Mouse (Mus musculus) urinary bladder, postnatal 10 days (tissue): ENCODE measurements around the gene Dok7.

Source experiments
- DNase-seq: peaks from one replicate; pipeline ENCODE4 v3.0.0; 2022; ENCODE audit warnings: low spot score

Gene Dok7

GRCm38 (mm10) chr5:35056604-35057432, at the start of gene Dok7:
Gene Dok7, plus strand, starts transcription at chr5:35056766.
- no peak for DNase-seq

GRCm38 (mm10) chr5:35009163-35009562, 47.4 kb upstream of the Dok7 start:
- DNase-seq = no peak

GRCm38 (mm10) chr5:35010656-35011055, 45.9 kb upstream of the Dok7 start:
- no peak for DNase-seq

- DNase-seq = no peak
Measured at GRCm38 (mm10) chr5:35011156-35011923, 45.2 kb upstream of the Dok7 start.

GRCm38 (mm10) chr5:35014036-35014435, 42.5 kb upstream of the Dok7 start:
- DNase-seq = no peak

- DNase-seq = no peak
Measured at GRCm38 (mm10) chr5:35019673-35020300, 36.8 kb upstream of the Dok7 start.

- no peak for DNase-seq
Measured at GRCm38 (mm10) chr5:35020410-35021241, 35.9 kb upstream of the Dok7 start.

GRCm38 (mm10) chr5:35024975-35025374, 31.6 kb upstream of the Dok7 start:
- no peak for DNase-seq

- no peak for DNase-seq
Measured at GRCm38 (mm10) chr5:35029303-35029702, 27.3 kb upstream of the Dok7 start.

GRCm38 (mm10) chr5:35029755-35030154, 26.8 kb upstream of the Dok7 start:
- no peak for DNase-seq

GRCm38 (mm10) chr5:35033068-35033467, 23.5 kb upstream of the Dok7 start:
- no peak for DNase-seq

GRCm38 (mm10) chr5:35033619-35034018, 22.9 kb upstream of the Dok7 start:
- DNase-seq = no peak

GRCm38 (mm10) chr5:35035141-35035540, 21.4 kb upstream of the Dok7 start:
- no peak for DNase-seq

- DNase-seq = no peak
Measured at GRCm38 (mm10) chr5:35035795-35036194, 20.8 kb upstream of the Dok7 start.

- DNase-seq = no peak
Measured at GRCm38 (mm10) chr5:35037438-35037837, 19.1 kb upstream of the Dok7 start.

- no peak for DNase-seq
Measured at GRCm38 (mm10) chr5:35041268-35041829, 15.2 kb upstream of the Dok7 start, which contains the start of gene Hgfac. Gene Hgfac, plus strand, starts transcription at chr5:35041509.

GRCm38 (mm10) chr5:35042431-35043109, 14.0 kb upstream of the Dok7 start:
- no peak for DNase-seq

GRCm38 (mm10) chr5:35043110-35043451, 13.5 kb upstream of the Dok7 start:
- DNase-seq = no peak

GRCm38 (mm10) chr5:35050541-35050940, 6.0 kb upstream of the Dok7 start:
- DNase-seq = no peak

- DNase-seq = no peak
Measured at GRCm38 (mm10) chr5:35054628-35055027, 1.9 kb upstream of the Dok7 start.

GRCm38 (mm10) chr5:35055076-35055475, 1.5 kb upstream of the Dok7 start:
- no peak for DNase-seq
